Mouse (Mus musculus) lung, embryonic 15.5 days (tissue): ENCODE results near the gene Sycn. TPM values are rescaled to one million over a fixed set of nuclear protein-coding genes. Genes with fewer than 3 reads are reported as not detected.

ENCODE experiments used
- ATAC-seq: fragments of 200-750 bp; cut with Nextera tagmentation; 2 replicates; pipeline ENCODE4 v1.8.0; 2017; ENCODE audit warnings: moderate number of reproducible peaks, borderline replicate concordance; ENCODE audit not compliant: low FRiP score, low TSS enrichment; ENCODE audit errors: extremely low read depth
- H3K27ac ChIP-seq: fragments of 300-500 bp; sonication (generic); 2 replicates; pipeline ENCODE4 v1.5.1; 2015; ENCODE audit warnings: moderate library complexity, mild to moderate bottlenecking, inconsistent platforms
- H3K27me3 ChIP-seq: fragments of 300-500 bp; sonication (generic); 2 replicates; pipeline ENCODE4 v1.6.1; 2015; ENCODE audit warnings: inconsistent platforms
- H3K36me3 ChIP-seq: fragments of 300-500 bp; sonication (generic); 2 replicates; pipeline ENCODE4 v1.6.1; 2015; ENCODE audit warnings: inconsistent platforms
- H3K4me1 ChIP-seq: fragments of 300-500 bp; sonication (generic); 2 replicates; pipeline ENCODE4 v1.6.1; 2015; ENCODE audit warnings: inconsistent platforms
- H3K4me2 ChIP-seq: fragments of 300-500 bp; sonication (generic); 2 replicates; pipeline ENCODE4 v1.6.1; 2015; ENCODE audit warnings: inconsistent platforms, mild to moderate bottlenecking, moderate library complexity
- H3K4me3 ChIP-seq: fragments of 300-500 bp; sonication (generic); 2 replicates; pipeline ENCODE4 v1.5.1; 2015; ENCODE audit warnings: mild to moderate bottlenecking, inconsistent platforms
- H3K9ac ChIP-seq: fragments of 300-500 bp; sonication (generic); 2 replicates; pipeline ENCODE4 v1.6.1; 2015; ENCODE audit warnings: inconsistent platforms
- H3K9me3 ChIP-seq: fragments of 300-500 bp; sonication (generic); 2 replicates; pipeline ENCODE4 v1.6.1; 2016; ENCODE audit warnings: inconsistent platforms
- WGBS: fragments of 180-500 bp; shearing (Covaris S2); methylation state at CpG from one replicate; pipeline ENCODE4 v1.1.7; 2015; 5-methylcytosine and 5-hydroxymethylcytosine counted together
- polyA plus RNA-seq: library from polyadenylated mRNA; unstranded; fragments of >200 nt; fragmentation: Nextera tagmentation; extraction: Ambion mirVana; gene quantifications from 2 replicates; pipeline ENCODE4 v1.2.1, GENCODE M21; 2015

Sycn gene
- polyA plus RNA-seq, 1 experiment from 2014 or later: not detected

DNA sequence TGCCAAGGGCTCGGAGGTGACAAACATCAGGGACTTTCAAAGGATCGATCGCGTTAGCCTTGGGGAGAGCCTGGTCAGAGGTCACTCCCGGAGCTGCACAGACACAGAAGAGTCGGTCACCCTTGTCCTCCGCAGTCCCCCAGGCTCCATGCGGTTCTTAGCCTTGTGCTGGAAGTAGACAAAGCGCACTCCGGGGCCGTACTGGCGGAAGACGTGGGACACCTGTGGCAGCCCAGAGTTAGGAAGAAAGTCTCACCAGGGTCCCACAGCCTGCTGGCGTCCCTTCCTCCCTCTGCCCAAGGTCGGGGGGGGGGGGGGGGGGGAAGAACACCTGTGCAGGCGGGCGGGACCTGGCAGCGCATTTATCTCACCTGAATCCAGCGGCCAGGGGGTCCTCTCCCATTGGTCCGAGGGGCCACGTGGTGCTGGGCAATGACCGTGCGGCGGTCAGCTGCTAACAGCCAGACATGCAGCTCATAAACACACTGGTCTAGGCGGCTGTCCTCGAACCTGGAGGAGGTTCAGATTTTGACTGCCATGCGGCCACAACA, 3.4 kb downstream of the Sycn start:
- Histone ChIP-seq H3K4me3 (peak overlapping the region; percentile 19), H3K9me3 (no peaks in the 10 kb centered on the region), H3K27ac (no peak overlapping the region), H3K4me2 (peak overlapping the region; percentile 54), H3K27me3 (peaks cover 37% of the 10 kb centered on the region), H3K36me3 (no peaks in the 10 kb centered on the region), H3K4me1 (peaks cover 14% of the 10 kb centered on the region), H3K9ac (0 out of 2 replicates have a peak overlapping the region, but pooled peaks have one; percentile 7)
- no peak for ATAC-seq
- WGBS: 4% methylated on average over 25 of the region's 27 CpGs

DNA sequence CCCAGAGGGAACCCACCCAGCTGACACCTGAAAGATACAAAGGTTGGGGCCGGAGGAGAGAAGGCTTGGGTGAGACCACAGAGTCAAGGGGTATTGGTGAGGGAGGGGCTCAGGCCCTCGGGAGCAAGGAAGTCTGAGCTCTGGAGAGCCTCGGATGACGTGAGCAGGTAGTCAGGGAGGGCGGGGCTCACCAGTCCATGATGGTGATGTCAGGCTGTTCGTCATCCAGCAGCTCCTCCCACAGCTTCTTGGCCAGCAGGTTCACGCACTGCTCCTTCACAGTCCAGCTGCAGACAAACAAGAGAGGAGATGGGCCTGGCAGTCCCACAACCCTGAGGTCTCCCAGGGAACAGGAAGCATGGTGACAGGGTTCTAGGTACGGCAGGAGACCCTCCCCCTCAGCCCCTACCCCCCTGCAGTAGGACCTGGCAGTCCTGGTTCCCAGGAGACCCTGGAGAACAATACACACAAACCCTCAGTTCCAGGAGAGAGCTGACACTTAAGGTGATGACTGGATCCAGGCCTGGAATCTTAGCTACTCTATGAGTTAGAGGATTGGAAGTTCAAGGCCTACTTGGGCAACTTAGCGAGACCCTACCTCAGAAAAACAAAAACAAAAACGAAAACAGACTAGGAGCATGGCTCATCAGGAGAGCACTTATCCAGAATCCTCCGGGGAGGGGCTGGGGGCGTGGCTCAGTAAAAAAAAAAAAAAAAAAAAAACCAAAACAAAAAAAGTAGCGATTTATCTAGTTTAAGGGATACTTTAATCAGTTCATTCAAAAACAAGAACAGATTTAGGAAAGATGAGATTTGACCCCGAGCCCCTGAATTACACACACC, 4.6 kb downstream of the Sycn start:
- 30% methylated on average over 14 of the region's 14 CpGs for WGBS
- H3K36me3 ChIP-seq: no peaks in the 10 kb centered on the region
- H3K4me1 ChIP-seq: peaks cover 14% of the 10 kb centered on the region
- peaks cover 37% of the 10 kb centered on the region for H3K27me3 ChIP-seq
- H3K27ac ChIP-seq: no peak overlapping the region
- no peak overlapping the region for H3K4me3 ChIP-seq
- no peak overlapping the region for H3K4me2 ChIP-seq
- H3K9ac ChIP-seq: no peak overlapping the region
- H3K9me3 ChIP-seq: no peaks in the 10 kb centered on the region
- ATAC-seq: peak; percentile 12; the same call in 1 of the 2 replicates

DNA sequence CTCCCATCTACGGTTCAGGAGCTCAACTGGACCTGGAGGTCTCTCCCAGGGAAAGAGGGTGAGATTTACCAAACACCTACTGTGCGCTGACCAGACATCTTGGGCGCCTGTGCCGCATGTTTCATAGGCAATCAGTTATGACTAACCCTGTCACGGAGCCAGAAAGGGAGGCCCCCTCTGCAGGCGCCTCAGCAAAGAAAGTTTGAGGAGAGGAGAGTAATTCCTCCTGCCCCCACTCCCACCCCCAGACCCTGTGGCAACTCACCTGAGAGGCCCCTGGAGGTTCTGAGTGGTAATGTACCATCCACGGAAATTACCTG, 5.2 kb downstream of the Sycn start:
- Histone ChIP-seq H3K4me2 (no peak overlapping the region), H3K9ac (no peak overlapping the region), H3K36me3 (no peaks in the 10 kb centered on the region), H3K4me3 (no peak overlapping the region), H3K27me3 (peaks cover 37% of the 10 kb centered on the region), H3K4me1 (peaks cover 14% of the 10 kb centered on the region), H3K9me3 (no peaks in the 10 kb centered on the region), H3K27ac (no peak overlapping the region)
- 42% methylated on average over 7 of the region's 7 CpGs for WGBS
- no peak for ATAC-seq

DNA sequence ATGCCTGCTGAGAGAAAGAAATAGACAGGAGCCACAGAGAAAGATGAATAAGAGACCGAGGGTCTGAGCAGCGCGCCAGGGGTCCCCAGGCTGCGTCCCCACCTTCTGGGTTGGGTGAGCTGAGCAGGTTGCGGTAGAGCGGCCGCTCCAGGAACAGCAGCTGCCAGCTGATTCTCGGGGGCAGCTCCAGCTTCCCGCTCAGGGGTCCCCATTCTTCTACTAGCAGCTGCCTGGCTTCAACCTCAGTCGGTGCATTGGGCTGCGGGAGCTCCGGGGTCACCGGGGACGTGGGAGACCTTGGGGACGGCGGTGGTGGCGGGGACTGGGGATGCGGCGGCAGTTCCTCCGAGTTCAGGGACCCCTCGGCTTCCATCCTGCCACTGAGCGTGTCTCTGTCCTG, 6.0 kb downstream of the Sycn start:
- no peaks in the 10 kb centered on the region for H3K36me3 ChIP-seq
- 1% methylated on average over 22 of the region's 22 CpGs for WGBS
- peaks cover 14% of the 10 kb centered on the region for H3K4me1 ChIP-seq
- H3K4me2 ChIP-seq: peak overlapping the region; percentile 44
- no peak overlapping the region for H3K27ac ChIP-seq
- peak overlapping the region; percentile 14; the same call in 1 of the 2 replicates for H3K4me3 ChIP-seq
- H3K9me3 ChIP-seq: no peaks in the 10 kb centered on the region
- H3K9ac ChIP-seq: no peak overlapping the region
- ATAC-seq: no peak
- peaks cover 37% of the 10 kb centered on the region for H3K27me3 ChIP-seq

DNA sequence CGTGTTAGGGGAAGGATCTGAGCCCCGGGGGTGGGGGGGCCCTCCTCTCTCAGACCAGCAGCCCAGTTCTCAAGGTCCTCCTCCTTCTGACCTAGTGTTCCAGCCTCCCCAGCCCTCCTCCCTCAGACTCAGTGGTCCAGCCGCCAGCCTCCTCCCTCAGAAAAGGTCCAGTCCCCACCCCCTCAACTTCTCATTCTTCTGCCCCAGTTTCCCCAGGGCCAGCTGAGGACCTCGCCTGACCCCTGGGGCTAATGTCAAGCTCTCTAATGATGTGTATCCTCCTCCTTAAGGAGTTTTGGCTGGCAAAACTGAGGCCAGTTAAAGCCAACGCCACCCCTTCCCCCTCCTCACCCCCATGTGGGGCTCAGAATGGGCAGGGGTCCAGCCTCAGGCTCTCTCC, 6.5 kb downstream of the Sycn start, which contains the start of gene Nccrp1:
Nccrp1 (minus strand) TSS at position 101 of the 400 bp plus-strand sequence.
- WGBS: 4% methylated on average over 5 of the region's 5 CpGs
- H3K4me1 ChIP-seq: peaks cover 14% of the 10 kb centered on the region
- peaks cover 37% of the 10 kb centered on the region for H3K27me3 ChIP-seq
- no peak for ATAC-seq
- H3K9ac ChIP-seq: no peak within 1 kb of the TSS
- H3K27ac ChIP-seq: no peak within 1 kb of the TSS
- H3K4me2 ChIP-seq: peak within 1 kb of the TSS; percentile 44
- no peaks in the 10 kb centered on the region for H3K9me3 ChIP-seq
- peak within 1 kb of the TSS; percentile 14; the same call in 1 of the 2 replicates for H3K4me3 ChIP-seq
- H3K36me3 ChIP-seq: no peaks in the 10 kb centered on the region

DNA sequence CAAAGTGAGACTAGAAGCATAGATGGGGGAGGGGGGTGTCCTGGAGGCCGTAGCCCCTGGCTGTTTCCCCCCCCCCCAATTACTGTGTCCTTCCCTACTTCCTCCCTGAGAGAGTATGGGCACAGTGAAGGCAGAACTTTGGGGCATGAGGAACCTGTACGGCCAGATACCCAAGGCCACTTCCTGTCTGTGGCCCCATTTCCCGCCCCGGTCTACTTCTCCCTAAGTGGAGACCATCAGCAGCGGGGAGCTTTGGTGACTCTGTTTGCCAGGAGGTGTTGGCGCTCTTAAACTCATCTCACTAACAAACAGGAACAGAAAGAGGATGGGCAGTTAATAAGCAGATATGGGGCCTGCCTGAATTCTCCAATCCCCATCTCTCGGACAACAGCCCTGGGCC, 6.9 kb downstream of the Sycn start:
- H3K9me3 ChIP-seq: no peaks in the 10 kb centered on the region
- H3K9ac ChIP-seq: no peak overlapping the region
- no peak for ATAC-seq
- H3K4me1 ChIP-seq: peaks cover 14% of the 10 kb centered on the region
- WGBS: 56% methylated on average over 7 of the region's 7 CpGs
- no peak overlapping the region for H3K4me2 ChIP-seq
- H3K27ac ChIP-seq: no peak overlapping the region
- H3K27me3 ChIP-seq: peaks cover 37% of the 10 kb centered on the region
- no peak overlapping the region; the same call in 1 of the 2 replicates for H3K4me3 ChIP-seq
- H3K36me3 ChIP-seq: no peaks in the 10 kb centered on the region

DNA sequence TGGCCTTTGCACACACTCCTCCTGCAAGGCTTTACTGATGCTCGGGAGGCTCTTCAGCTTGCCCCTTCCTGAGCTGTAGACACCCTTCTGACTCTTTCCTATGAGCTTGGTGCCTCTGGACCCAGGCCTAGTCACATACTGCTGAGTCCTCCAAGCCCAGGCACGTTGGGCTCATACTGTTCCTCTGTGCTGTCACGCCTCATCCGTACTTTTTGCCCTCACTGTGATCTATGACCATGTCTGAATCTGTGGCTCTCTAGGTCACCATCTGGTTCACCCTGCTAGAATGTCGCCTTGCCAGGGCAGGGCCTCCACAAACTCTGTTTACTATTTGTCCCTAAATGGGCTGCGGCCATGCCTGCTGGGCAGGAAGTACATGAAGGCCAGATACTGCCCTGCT, 12.4 kb downstream of the Sycn start:
- Histone ChIP-seq H3K36me3 (no peaks in the 10 kb centered on the region), H3K4me2 (no peak overlapping the region), H3K4me1 (peaks cover 19% of the 10 kb centered on the region), H3K27me3 (no peaks in the 10 kb centered on the region), H3K4me3 (no peak overlapping the region), H3K9me3 (no peaks in the 10 kb centered on the region), H3K27ac (no peak overlapping the region), H3K9ac (no peak overlapping the region)
- WGBS: 87% methylated on average over 6 of the region's 6 CpGs
- no peak for ATAC-seq

DNA sequence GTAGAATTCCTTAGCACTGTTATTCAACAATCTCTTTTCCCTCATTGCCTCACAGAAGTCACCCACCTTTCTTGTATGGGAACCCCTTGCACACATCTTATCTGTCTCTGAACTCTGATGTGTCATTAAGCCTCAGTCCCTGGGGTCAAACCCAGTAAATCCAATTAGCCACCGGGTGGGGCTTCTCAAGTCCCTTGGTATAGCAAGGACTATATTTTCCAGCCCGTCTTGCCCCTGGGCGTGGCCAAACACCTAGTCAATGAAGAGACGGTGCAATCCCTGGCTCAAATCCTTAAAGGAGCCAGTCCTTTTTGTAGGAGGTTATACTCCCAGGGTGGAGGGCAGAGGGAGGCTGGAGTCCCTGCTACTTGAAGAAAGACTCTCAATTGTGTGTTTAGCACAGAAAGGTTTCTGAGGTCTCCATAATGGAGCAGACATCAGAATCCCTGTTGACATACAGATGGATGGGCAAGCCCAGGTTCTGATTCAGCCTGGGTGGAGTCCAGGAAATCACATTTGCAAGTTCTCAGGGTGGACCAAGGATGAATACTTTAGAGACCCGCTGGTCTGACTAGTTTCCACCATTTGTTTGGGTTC, 15.4 kb downstream of the Sycn start:
- no peak for ATAC-seq
- Histone ChIP-seq H3K27me3 (no peaks in the 10 kb centered on the region), H3K4me2 (no peak overlapping the region), H3K27ac (no peak overlapping the region), H3K4me3 (no peak overlapping the region), H3K4me1 (peaks cover 38% of the 10 kb centered on the region), H3K9ac (no peak overlapping the region), H3K9me3 (no peaks in the 10 kb centered on the region), H3K36me3 (peaks cover 21% of the 10 kb centered on the region)
- WGBS: 9% methylated on average over 5 of the region's 5 CpGs

DNA sequence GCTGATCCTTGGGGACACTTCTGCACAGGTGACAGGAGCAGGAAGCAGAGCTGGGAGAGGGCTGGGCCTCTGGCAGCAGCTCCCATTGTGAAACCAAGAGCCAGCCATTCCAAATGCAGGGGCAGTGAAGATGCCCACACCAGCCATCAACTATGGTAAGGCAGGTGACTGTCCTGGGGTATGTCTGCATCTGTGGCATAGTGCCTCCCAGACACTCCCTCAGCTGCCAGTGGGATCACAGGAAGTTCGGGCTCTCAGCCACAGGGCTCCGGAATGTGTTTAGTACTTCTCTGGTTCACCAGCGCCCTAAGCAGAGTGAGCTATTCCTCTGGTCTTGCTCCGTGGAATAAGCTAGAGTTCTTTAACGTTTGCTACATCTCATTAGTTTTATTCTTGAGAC, 16.4 kb downstream of the Sycn start:
- no peaks in the 10 kb centered on the region for H3K27me3 ChIP-seq
- peaks cover 27% of the 10 kb centered on the region for H3K36me3 ChIP-seq
- no peak overlapping the region for H3K4me3 ChIP-seq
- no peak overlapping the region for H3K27ac ChIP-seq
- H3K4me1 ChIP-seq: peaks cover 38% of the 10 kb centered on the region
- 65% methylated on average over 5 of the region's 5 CpGs for WGBS
- no peak overlapping the region for H3K4me2 ChIP-seq
- no peak overlapping the region for H3K9ac ChIP-seq
- ATAC-seq: no peak
- no peaks in the 10 kb centered on the region for H3K9me3 ChIP-seq

DNA sequence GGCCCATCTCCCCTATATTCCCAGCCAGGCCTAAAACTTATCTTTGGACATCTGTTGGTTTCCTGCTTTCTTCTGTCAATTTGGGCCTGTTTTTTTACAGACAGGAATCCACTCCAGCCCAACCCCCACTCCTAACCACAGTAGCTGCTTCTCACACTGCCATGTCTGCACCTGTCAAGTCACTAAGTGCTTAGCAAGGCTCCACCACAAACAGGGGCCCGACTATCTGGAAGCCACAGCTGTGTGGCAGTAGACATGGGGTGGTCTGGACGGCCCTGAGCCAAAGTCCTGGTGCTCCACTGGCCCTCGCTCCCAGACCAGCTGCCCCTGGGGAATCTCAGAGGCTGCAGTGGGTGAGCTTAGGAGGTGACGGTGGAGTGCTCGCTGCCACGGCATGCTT, 17.0 kb downstream of the Sycn start:
- H3K4me3 ChIP-seq: no peak overlapping the region
- no peaks in the 10 kb centered on the region for H3K9me3 ChIP-seq
- 64% methylated on average over 6 of the region's 6 CpGs for WGBS
- no peak overlapping the region for H3K4me2 ChIP-seq
- H3K27ac ChIP-seq: peak overlapping the region; percentile 82; the same call in 1 of the 2 replicates
- no peaks in the 10 kb centered on the region for H3K27me3 ChIP-seq
- H3K9ac ChIP-seq: no peak overlapping the region
- peaks cover 33% of the 10 kb centered on the region for H3K36me3 ChIP-seq
- peaks cover 38% of the 10 kb centered on the region for H3K4me1 ChIP-seq
- ATAC-seq: no peak

DNA sequence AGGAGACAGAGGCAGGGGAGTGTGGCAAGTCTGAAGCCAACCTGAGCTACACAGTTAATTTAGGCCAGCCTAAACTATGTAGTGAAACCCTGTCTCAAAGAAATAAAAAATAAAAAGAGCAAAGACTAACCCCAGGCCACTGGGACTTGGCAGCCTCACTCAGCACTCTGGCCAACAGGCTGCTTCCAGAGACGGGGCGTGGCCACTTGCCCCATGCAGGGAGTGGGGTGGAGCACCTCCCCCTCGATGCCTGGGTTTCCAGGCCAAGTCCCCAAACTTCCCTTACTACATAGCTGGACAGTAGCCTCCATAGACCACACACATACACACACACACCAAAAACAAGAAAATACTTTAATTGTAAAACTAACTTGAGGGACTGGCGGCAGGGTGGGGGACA, 17.8 kb downstream of the Sycn start:
- H3K27me3 ChIP-seq: no peaks in the 10 kb centered on the region
- H3K4me1 ChIP-seq: peaks cover 38% of the 10 kb centered on the region
- no peak overlapping the region for H3K9ac ChIP-seq
- no peak overlapping the region for H3K4me2 ChIP-seq
- WGBS: 43% methylated on average over 4 of the region's 4 CpGs
- no peaks in the 10 kb centered on the region for H3K9me3 ChIP-seq
- H3K27ac ChIP-seq: peak overlapping the region; percentile 82
- peak; percentile 87 for ATAC-seq
- peaks cover 38% of the 10 kb centered on the region for H3K36me3 ChIP-seq
- no peak overlapping the region for H3K4me3 ChIP-seq

DNA sequence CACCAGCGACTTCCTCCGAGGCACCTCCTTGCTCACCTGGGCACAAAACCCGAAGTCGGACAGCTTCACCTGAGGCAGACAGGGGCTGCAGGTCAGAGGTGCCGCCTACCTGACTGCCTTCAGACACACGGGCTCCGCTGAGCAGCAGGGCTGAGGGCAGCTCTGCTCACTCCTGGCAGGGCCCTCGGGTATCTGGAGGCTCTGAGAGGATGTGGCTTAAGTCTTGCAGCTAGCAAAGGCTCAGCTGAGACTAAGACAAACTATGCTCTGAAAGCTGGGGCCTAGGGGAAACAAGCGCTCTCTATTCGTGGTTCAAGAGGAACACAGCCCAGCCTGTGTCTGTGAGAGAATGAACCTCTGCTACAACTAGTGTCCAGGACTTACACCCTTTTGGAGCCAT, 20.2 kb downstream of the Sycn start:
- Histone ChIP-seq H3K27me3 (no peaks in the 10 kb centered on the region), H3K4me3 (no peak overlapping the region), H3K9me3 (no peaks in the 10 kb centered on the region), H3K9ac (no peak overlapping the region), H3K4me2 (no peak overlapping the region), H3K4me1 (peaks cover 38% of the 10 kb centered on the region), H3K27ac (no peak overlapping the region), H3K36me3 (peaks cover 58% of the 10 kb centered on the region)
- 89% methylated on average over 10 of the region's 10 CpGs for WGBS
- no peak for ATAC-seq
